9 mouse cellular contexts compared by ENCODE assay signal in genomic region chr7:72391323-72391722, GRCm38 (mm10).
DNase-seq lines count a peak whose midpoint lies in the region; ATAC-seq and TF ChIP-seq lines count a peak whose summit lies in the region.
"Had no signal": no experiment of that assay in that cellular context is flagged by ENCODE, and none has a peak within 500 bp of the region (broad histone marks: within the 10 kb centered on the region; RNA-seq: fewer than 3 reads in every experiment).

No protein-coding gene starts in this region.

- H3K4me1 ChIP-seq in heart, embryonic 10.5 days, result no peaks in the 10 kb centered on the region
- H3K4me1 ChIP-seq in spleen, adult 2 months (ENCODE audit: control insufficient read depth, insufficient read depth, insufficient read length), result no peaks in the 10 kb centered on the region
- no peaks in the 10 kb centered on the region for H3K4me1 ChIP-seq in forebrain, embryonic 13.5 days
- no peaks in the 10 kb centered on the region for H3K4me1 ChIP-seq in midbrain, embryonic 12.5 days
- H3K4me1 ChIP-seq: hindbrain, embryonic 15.5 days had no signal

- no peaks in the 10 kb centered on the region for H3K36me3 ChIP-seq in heart, embryonic 10.5 days
- H3K36me3 ChIP-seq in spleen, adult 2 months (ENCODE audit: control insufficient read depth, insufficient read depth, low read length), result no peaks in the 10 kb centered on the region
- no peaks in the 10 kb centered on the region for H3K36me3 ChIP-seq in forebrain, embryonic 13.5 days (ENCODE audit: poor library complexity, severe bottlenecking)
- no peaks in the 10 kb centered on the region for H3K36me3 ChIP-seq in midbrain, embryonic 12.5 days
- H3K36me3 ChIP-seq: hindbrain, embryonic 15.5 days had no signal

- H3K27ac ChIP-seq in heart, embryonic 10.5 days, result no peak overlapping the region
- H3K27ac ChIP-seq in spleen, adult 2 months (ENCODE audit: insufficient read depth, low read length), result no peak overlapping the region
- no peak overlapping the region for H3K27ac ChIP-seq in forebrain, embryonic 13.5 days
- H3K27ac ChIP-seq in midbrain, embryonic 12.5 days (replicated peaks), result no peak overlapping the region
- H3K27ac ChIP-seq: hindbrain, embryonic 15.5 days had no signal

- no peaks in the 10 kb centered on the region for H3K9me3 ChIP-seq in heart, embryonic 10.5 days
- no peaks in the 10 kb centered on the region for H3K9me3 ChIP-seq in forebrain, embryonic 13.5 days (replicated peaks)
- no peaks in the 10 kb centered on the region for H3K9me3 ChIP-seq in midbrain, embryonic 12.5 days
- H3K9me3 ChIP-seq: hindbrain, embryonic 15.5 days had no signal

- no peak overlapping the region for H3K4me2 ChIP-seq in forebrain, embryonic 13.5 days
- H3K4me2 ChIP-seq in midbrain, embryonic 12.5 days (replicated peaks), result no peak overlapping the region
- H3K4me2 ChIP-seq: hindbrain, embryonic 15.5 days had no signal

- ATAC-seq in forebrain, embryonic 13.5 days, result peak; percentile 36; the same call in 1 of the 2 replicates
- ATAC-seq in midbrain, embryonic 12.5 days (ENCODE audit: low FRiP score, low read depth), result 0 out of 2 replicates have a peak, but pooled peaks have one; percentile 47
- no peak for ATAC-seq in frontal cortex, adult (ENCODE audit: low TSS enrichment)

- TF ChIP-seq CTCF in spleen, adult 2 months (IDR thresholded peaks at IDR 0.05; ENCODE audit: extremely low read depth, insufficient read depth, insufficient read length, insufficient replicate concordance), result 0 out of 2 replicates have a peak, but pooled peaks have one; percentile 6

- no peak for TF ChIP-seq POLR2A in spleen, adult 2 months (IDR thresholded peaks at IDR 0.05; ENCODE audit: low read depth, low read length)

- H3K27me3 ChIP-seq in heart, embryonic 10.5 days (ENCODE audit: insufficient read depth, poor library complexity, severe bottlenecking), result no peaks in the 10 kb centered on the region
- no peaks in the 10 kb centered on the region for H3K27me3 ChIP-seq in spleen, adult 2 months (ENCODE audit: control insufficient read depth, insufficient read depth, low read length)
- H3K27me3 ChIP-seq in forebrain, embryonic 13.5 days, result no peaks in the 10 kb centered on the region
- no peaks in the 10 kb centered on the region for H3K27me3 ChIP-seq in midbrain, embryonic 12.5 days
- H3K27me3 ChIP-seq: hindbrain, embryonic 15.5 days had no signal

- peak; percentile 88 for DNase-seq in heart, adult 11 months
- DNase-seq in heart, embryonic 10.5 days (ENCODE audit: low spot score), result no peak
- DNase-seq in spleen, adult 2 months (ENCODE audit: low read depth in 1 of 2, low spot score in 2 of 2), result no peak
- no peak for DNase-seq in spleen, postnatal 4 days (ENCODE audit: low spot score in 2 of 2)
- no peak for DNase-seq in layer of hippocampus, adult 9-10 months (ENCODE audit: low spot score)

- no peak overlapping the region for H3K4me3 ChIP-seq in heart, embryonic 10.5 days
- no peak overlapping the region for H3K4me3 ChIP-seq in spleen, adult 2 months (ENCODE audit: extremely low read depth, insufficient read depth, insufficient read length)
- no peak overlapping the region for H3K4me3 ChIP-seq in forebrain, embryonic 13.5 days
- no peak overlapping the region for H3K4me3 ChIP-seq in midbrain, embryonic 12.5 days
- H3K4me3 ChIP-seq: hindbrain, embryonic 15.5 days had no signal

- no peak overlapping the region for H3K9ac ChIP-seq in forebrain, embryonic 13.5 days
- no peak overlapping the region for H3K9ac ChIP-seq in midbrain, embryonic 12.5 days (replicated peaks)
- H3K9ac ChIP-seq: hindbrain, embryonic 15.5 days had no signal

- WGBS in heart, embryonic 10.5 days, result 41% methylated on average over 7 of the region's 7 CpGs
- 47% methylated on average over 7 of the region's 7 CpGs for WGBS in spleen, adult 2 months
- WGBS in forebrain, embryonic 13.5 days, result 40% methylated on average over 7 of the region's 7 CpGs
- WGBS in midbrain, embryonic 12.5 days, result 37% methylated on average over 7 of the region's 7 CpGs
